Mouse (Mus musculus) large intestine, adult 2 months (tissue): Measurements from ENCODE around the gene Mymx. TPM values are rescaled to one million over a fixed set of nuclear protein-coding genes. Genes with fewer than 3 reads are reported as not detected.

Experiments
- DNase-seq: peaks from one replicate; pipeline ENCODE4 v3.0.0-alpha.2; 2012; ENCODE audit warnings: low read depth, low spot score
- WGBS: fragments of 180-500 bp; shearing (Covaris S2); methylation state at CpG from one replicate; pipeline ENCODE4 v1.1.7; 2018; 5-methylcytosine and 5-hydroxymethylcytosine counted together
- polyA plus RNA-seq: library from polyadenylated mRNA; depleted of rRNA; stranded (reverse); fragments of >200 nt; gene quantifications from 2 replicates; pipeline ENCODE4 v1.2.3, GENCODE M21; 2012; rRNA removed

Gene Mymx
- polyA plus RNA-seq, 1 experiment: 2.0 TPM

GRCm38 (mm10) chr17:45557246-45557824, 44.6 kb downstream of the Mymx start:
- DNase-seq: no peak
- 74% methylated on average over 7 of the region's 7 CpGs for WGBS

- WGBS: 73% methylated on average over 3 of the region's 3 CpGs
- DNase-seq: no peak
Observed at GRCm38 (mm10) chr17:45556514-45557245, 45.2 kb downstream of the Mymx start.

- WGBS: 3% methylated on average over 14 of the region's 14 CpGs
- no peak for DNase-seq
Observed at GRCm38 (mm10) chr17:45556107-45556489, 45.8 kb downstream of the Mymx start.

- WGBS: under 1% methylated on average over 45 of the region's 45 CpGs
- no peak for DNase-seq
Observed at GRCm38 (mm10) chr17:45555452-45556106, 46.3 kb downstream of the Mymx start, which contains the start of gene Nfkbie. TSS of gene Nfkbie (plus strand) at chr17:45555703.

GRCm38 (mm10) chr17:45554420-45554819, 47.5 kb downstream of the Mymx start:
- no peak for DNase-seq
- WGBS: 33% methylated on average over 1 of the region's 1 CpGs

- no peak for DNase-seq
- WGBS: 82% methylated on average over 3 of the region's 3 CpGs
Observed at GRCm38 (mm10) chr17:45553065-45553464, 48.8 kb downstream of the Mymx start.

GRCm38 (mm10) chr17:45551816-45552451, 50.0 kb downstream of the Mymx start:
- DNase-seq: no peak

GRCm38 (mm10) chr17:45551249-45551796, 50.6 kb downstream of the Mymx start:
- DNase-seq: no peak
- WGBS: 70% methylated on average over 7 of the region's 7 CpGs

More at GRCm38 (mm10) chr17:45551816-45552451, 50.0 kb downstream of the Mymx start:
- WGBS: 7% methylated on average over 8 of the region's 8 CpGs

Other genes starting within 250 kb of the Mymx start
- gene Cdc5l, start 168.4 kb downstream of the Mymx start, polyA plus RNA-seq: 10.5 and 10.9 TPM in 2 replicates
- not detected in 2 replicates for gene Spats1, start 126.7 kb downstream of the Mymx start, polyA plus RNA-seq
- 9.8 and 12.6 TPM in 2 replicates for gene Aars2, start 95.3 kb downstream of the Mymx start, polyA plus RNA-seq
- gene Tcte1, start 78.7 kb downstream of the Mymx start, polyA plus RNA-seq: 0.04 TPM in 1 of 2 replicates, not detected in the other
- 0.66 and 0.73 TPM in 2 replicates for gene Tmem151b, start 52.4 kb downstream of the Mymx start, polyA plus RNA-seq
- gene Nfkbie, start 46.4 kb downstream of the Mymx start, polyA plus RNA-seq: 5.9 and 6.8 TPM in 2 replicates
- 78.2 and 107 TPM in 2 replicates for gene Slc35b2, start 38.2 kb downstream of the Mymx start, polyA plus RNA-seq
- 365 and 417 TPM in 2 replicates for gene Hsp90ab1, start 28.8 kb downstream of the Mymx start, polyA plus RNA-seq
- gene Slc29a1, start 2.5 kb downstream of the Mymx start, polyA plus RNA-seq: 52.9 and 56.9 TPM in 2 replicates
- gene Capn11, start 57.2 kb upstream of the Mymx start, polyA plus RNA-seq: 0.05 and 0.15 TPM in 2 replicates
- gene Mrpl14, start 84.2 kb upstream of the Mymx start, polyA plus RNA-seq: 112 and 134 TPM in 2 replicates
- 44.7 and 62.4 TPM in 2 replicates for gene Tmem63b, start 84.8 kb upstream of the Mymx start, polyA plus RNA-seq
- gene 1600014C23Rik, start 131.7 kb upstream of the Mymx start, polyA plus RNA-seq: not detected in 2 replicates